9 mouse cellular contexts compared by ENCODE assay signal in the genomic region with DNA sequence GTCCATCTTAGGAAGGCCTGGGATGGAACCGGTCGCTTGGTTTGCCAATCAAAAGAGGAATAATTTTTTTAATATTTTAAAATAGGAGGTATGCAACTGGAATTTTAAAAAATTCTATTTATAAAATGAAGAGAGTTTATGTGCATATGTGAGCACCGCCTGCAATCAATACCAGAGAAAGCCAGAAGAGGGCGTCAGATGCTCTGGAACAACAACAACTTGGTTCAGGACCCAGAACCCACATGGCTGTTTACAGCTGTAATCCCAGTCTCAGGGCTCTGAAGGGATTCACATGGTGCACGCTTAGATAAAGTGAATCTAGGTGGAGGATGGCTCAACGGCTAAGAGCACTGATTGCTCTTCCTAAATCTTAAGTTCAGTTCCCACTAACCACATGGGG. TPM values are rescaled to one million over a fixed set of nuclear protein-coding genes. Genes with fewer than 3 reads are reported as not detected.
DNase-seq lines count a peak whose midpoint lies in the region; ATAC-seq and TF ChIP-seq lines count a peak whose summit lies in the region.
"Had no signal": no experiment of that assay in that cellular context is flagged by ENCODE, and none has a peak within 500 bp of the region (broad histone marks: within the 10 kb centered on the region; RNA-seq: fewer than 3 reads in every experiment).

No protein-coding gene starts in this region.

- H3K4me2 ChIP-seq in forebrain, embryonic 12.5 days = no peak overlapping the region
- no peak overlapping the region for H3K4me2 ChIP-seq in forebrain, embryonic 16.5 days (ENCODE audit: low read length)
- no peak overlapping the region for H3K4me2 ChIP-seq in limb, embryonic 14.5 days (replicated peaks; ENCODE audit: low read depth, low read length, severe bottlenecking)
- H3K4me2 ChIP-seq: hindbrain, embryonic 15.5 days had no signal

- peaks cover 83% of the 10 kb centered on the region for H3K36me3 ChIP-seq in forebrain, embryonic 12.5 days (replicated peaks)
- peaks cover 50% of the 10 kb centered on the region for H3K36me3 ChIP-seq in forebrain, embryonic 16.5 days (ENCODE audit: control insufficient read depth, insufficient read depth)
- H3K36me3 ChIP-seq in limb, embryonic 14.5 days (ENCODE audit: control insufficient read depth, insufficient read depth, low read length) = peaks cover 91% of the 10 kb centered on the region

- no peak for TF ChIP-seq POLR2A in limb, embryonic 14.5 days (IDR thresholded peaks at IDR 0.05; ENCODE audit: borderline replicate concordance, extremely low read depth, insufficient read depth, insufficient read length)

- H3K4me3 ChIP-seq in forebrain, embryonic 12.5 days (replicated peaks) = no peak overlapping the region
- no peak overlapping the region for H3K4me3 ChIP-seq in forebrain, embryonic 16.5 days (replicated peaks; ENCODE audit: low read length)
- H3K4me3 ChIP-seq in limb, embryonic 14.5 days (replicated peaks; ENCODE audit: low read length) = no peak overlapping the region
- H3K4me3 ChIP-seq: hindbrain, embryonic 15.5 days had no signal

- intact Hi-C loops in left cerebral cortex, postnatal 4 days (cut with DNase I) = loop anchor here (5.0 to 10.0 kb wide), 2 partner anchors 36 to 92 kb away; no protein-coding TSS in a partner anchor

- WGBS in forebrain, embryonic 12.5 days = 78% methylated on average over 6 of the region's 6 CpGs
- WGBS in forebrain, embryonic 16.5 days = 71% methylated on average over 6 of the region's 6 CpGs
- WGBS in limb, embryonic 14.5 days = 80% methylated on average over 6 of the region's 6 CpGs

- peak; percentile 14 for DNase-seq in left cerebral cortex, postnatal 4 days
- DNase-seq in left cerebral cortex, adult 8-10 months (ENCODE audit: low spot score in 2 of 2) = no peak
- peak; percentile 67 for DNase-seq in NIH3T3 (ENCODE audit: low read depth)
- DNase-seq in limb, embryonic 14.5 days (ENCODE audit: low spot score) = no peak
- DNase-seq in thymus, postnatal 25 days = peak; percentile 18
- DNase-seq in spleen, adult 18-20 months = no peak

- no peaks in the 10 kb centered on the region for H3K4me1 ChIP-seq in forebrain, embryonic 12.5 days
- no peaks in the 10 kb centered on the region for H3K4me1 ChIP-seq in forebrain, embryonic 16.5 days (replicated peaks; ENCODE audit: control insufficient read depth, insufficient read depth, low read length)
- no peaks in the 10 kb centered on the region for H3K4me1 ChIP-seq in limb, embryonic 14.5 days (ENCODE audit: control insufficient read depth, insufficient read depth, low read length)
- H3K4me1 ChIP-seq: hindbrain, embryonic 15.5 days had no signal

- H3K9me3 ChIP-seq in forebrain, embryonic 12.5 days = no peaks in the 10 kb centered on the region
- no peaks in the 10 kb centered on the region for H3K9me3 ChIP-seq in forebrain, embryonic 16.5 days (ENCODE audit: control insufficient read depth, low read length)
- H3K9me3 ChIP-seq in limb, embryonic 14.5 days (ENCODE audit: control insufficient read depth, low read length) = no peaks in the 10 kb centered on the region
- H3K9me3 ChIP-seq: hindbrain, embryonic 15.5 days had no signal

- H3K27ac ChIP-seq in forebrain, embryonic 12.5 days = no peak overlapping the region
- no peak overlapping the region for H3K27ac ChIP-seq in forebrain, embryonic 16.5 days (ENCODE audit: low read length)
- H3K27ac ChIP-seq in limb, embryonic 14.5 days (replicated peaks; ENCODE audit: low read depth, low read length) = no peak overlapping the region
- H3K27ac ChIP-seq: hindbrain, embryonic 15.5 days had no signal

- no peak overlapping the region for H3K9ac ChIP-seq in forebrain, embryonic 12.5 days
- no peak overlapping the region for H3K9ac ChIP-seq in forebrain, embryonic 16.5 days (replicated peaks; ENCODE audit: low read depth, low read length)
- no peak overlapping the region for H3K9ac ChIP-seq in limb, embryonic 14.5 days (ENCODE audit: low read depth, low read length, severe bottlenecking)
- H3K9ac ChIP-seq: hindbrain, embryonic 15.5 days had no signal

- ATAC-seq in forebrain, embryonic 12.5 days (ENCODE audit: low FRiP score) = 0 out of 2 replicates have a peak, but pooled peaks have one; percentile 23
- ATAC-seq in forebrain, embryonic 16.5 days = no peak; the same call in 1 of the 2 replicates
- ATAC-seq in limb, embryonic 14.5 days (ENCODE audit: low FRiP score, low read depth) = peak; percentile 25; the same call in 1 of the 2 replicates

- no peaks in the 10 kb centered on the region for H3K27me3 ChIP-seq in forebrain, embryonic 12.5 days
- no peaks in the 10 kb centered on the region for H3K27me3 ChIP-seq in forebrain, embryonic 16.5 days (replicated peaks; ENCODE audit: control insufficient read depth, insufficient read depth, low read length)
- no peaks in the 10 kb centered on the region for H3K27me3 ChIP-seq in limb, embryonic 14.5 days (ENCODE audit: control insufficient read depth, insufficient read depth, low read length)
- H3K27me3 ChIP-seq: hindbrain, embryonic 15.5 days had no signal

RNA-seq across cellular contexts. Expression of gene Fgfbp3, which starts 36.3 kb away (rescaled TPM):
- 34.2 and 40.5 TPM in 2 replicates for polyA plus RNA-seq in forebrain, embryonic 12.5 days (2016; fragmentation: Nextera tagmentation; extraction: Ambion mirVana)
- polyA plus RNA-seq in forebrain, embryonic 16.5 days (2015; fragmentation: Nextera tagmentation; extraction: Ambion mirVana) = 26.3 and 29.3 TPM in 2 replicates
- 10 to 100 TPM; 24.5 to 25.3 TPM for total RNA-seq in left cerebral cortex, postnatal 4 days (2021)
- total RNA-seq in left cerebral cortex, adult 8-10 months (2022) = 1 to 10 TPM; 5.3 to 6.8 (median 6.4) TPM
- polyA plus RNA-seq in limb, embryonic 14.5 days (2012; rRNA removed) = 5.7 and 6.6 TPM in 2 replicates
- polyA plus RNA-seq in limb, embryonic 14.5 days (2014; fragmentation: Nextera tagmentation; extraction: Ambion mirVana) = 4.5 and 6.2 TPM in 2 replicates

RNA-seq across cellular contexts. Expression of gene Btaf1, which starts 42.8 kb away (rescaled TPM):
- polyA plus RNA-seq in forebrain, embryonic 12.5 days (2016; fragmentation: Nextera tagmentation; extraction: Ambion mirVana) = 20.3 and 20.9 TPM in 2 replicates
- 12.3 TPM in 2 replicates for polyA plus RNA-seq in forebrain, embryonic 16.5 days (2015; fragmentation: Nextera tagmentation; extraction: Ambion mirVana)
- 10 to 100 TPM; 24.1 to 29.2 TPM for total RNA-seq in left cerebral cortex, postnatal 4 days (2021)
- 10 to 100 TPM; 20.8 to 24.2 (median 22.5) TPM for total RNA-seq in left cerebral cortex, adult 8-10 months (2022)
- polyA plus RNA-seq in limb, embryonic 14.5 days (2012; rRNA removed) = 13.2 and 13.6 TPM in 2 replicates
- polyA plus RNA-seq in limb, embryonic 14.5 days (2014; fragmentation: Nextera tagmentation; extraction: Ambion mirVana) = 13.2 and 14.8 TPM in 2 replicates

RNA-seq across cellular contexts. Expression of gene Tnks2, which starts 49.1 kb away (rescaled TPM):
- polyA plus RNA-seq in forebrain, embryonic 12.5 days (2016; fragmentation: Nextera tagmentation; extraction: Ambion mirVana) = 76.3 and 78.2 TPM in 2 replicates
- 43.4 and 45.8 TPM in 2 replicates for polyA plus RNA-seq in forebrain, embryonic 16.5 days (2015; fragmentation: Nextera tagmentation; extraction: Ambion mirVana)
- 100 to 1,000 TPM; 146 to 148 TPM for total RNA-seq in left cerebral cortex, postnatal 4 days (2021)
- total RNA-seq in left cerebral cortex, adult 8-10 months (2022) = 100 to 1,000 TPM; 105 to 124 (median 108) TPM
- polyA plus RNA-seq in limb, embryonic 14.5 days (2012; rRNA removed) = 82.2 and 82.9 TPM in 2 replicates
- polyA plus RNA-seq in limb, embryonic 14.5 days (2014; fragmentation: Nextera tagmentation; extraction: Ambion mirVana) = 74.9 and 81.3 TPM in 2 replicates

Comparison
In these comparisons a context has a peak if more than half of its experiments do, and no peak if none do; other contexts are left out.
1. DNase-seq: peak in left cerebral cortex, postnatal 4 days (single experiment), NIH3T3 (single experiment) and thymus, postnatal 25 days (single experiment); none in left cerebral cortex, adult 8-10 months (0 of 2), limb, embryonic 14.5 days (single experiment) and spleen, adult 18-20 months (0 of 2).